Mouse (Mus musculus) midbrain, embryonic 15.5 days (tissue): Measurements from ENCODE around the gene Gstt3. TPM values are rescaled to one million over a fixed set of nuclear protein-coding genes. Genes with fewer than 3 reads are reported as not detected.

Source experiments
- ATAC-seq: fragments of 200-750 bp; cut with Nextera tagmentation; replicated peaks from 2 replicates; pipeline ENCODE4 v1.8.0; 2017; ENCODE audit warnings: moderate TSS enrichment
- H3K27ac ChIP-seq: fragments of 300-500 bp; sonication (generic); 2 replicates; pipeline ENCODE4 v1.5.1; 2015; ENCODE audit warnings: mild to moderate bottlenecking, inconsistent platforms
- H3K27me3 ChIP-seq: fragments of 300-500 bp; sonication (generic); replicated peaks from 2 replicates; pipeline ENCODE4 v1.6.1; 2015; ENCODE audit warnings: inconsistent platforms
- H3K36me3 ChIP-seq: fragments of 300-500 bp; sonication (generic); replicated peaks from 2 replicates; pipeline ENCODE4 v1.6.1; 2015; ENCODE audit warnings: inconsistent platforms
- H3K4me1 ChIP-seq: fragments of 300-500 bp; sonication (generic); 2 replicates; pipeline ENCODE4 v1.6.1; 2015; ENCODE audit warnings: inconsistent platforms
- H3K4me2 ChIP-seq: fragments of 300-500 bp; sonication (generic); 2 replicates; pipeline ENCODE4 v1.6.1; 2015; ENCODE audit warnings: inconsistent platforms, mild to moderate bottlenecking, moderate library complexity
- H3K4me3 ChIP-seq: fragments of 300-500 bp; sonication (generic); 2 replicates; pipeline ENCODE4 v1.5.1; 2015; ENCODE audit warnings: mild to moderate bottlenecking, inconsistent platforms
- H3K9ac ChIP-seq: fragments of 300-500 bp; sonication (generic); 2 replicates; pipeline ENCODE4 v1.6.1; 2015; ENCODE audit warnings: mild to moderate bottlenecking, inconsistent platforms
- H3K9me3 ChIP-seq: fragments of 300-500 bp; sonication (generic); 2 replicates; pipeline ENCODE4 v1.6.1; 2016; ENCODE audit warnings: inconsistent platforms
- WGBS: fragments of 180-500 bp; shearing (Covaris S2); methylation state at CpG from one replicate; pipeline ENCODE4 v1.1.7; 2015; ENCODE audit warnings: mixed read lengths; 5-methylcytosine and 5-hydroxymethylcytosine counted together
- polyA plus RNA-seq: library from polyadenylated mRNA; unstranded; fragments of >200 nt; fragmentation: Nextera tagmentation; extraction: Ambion mirVana; gene quantifications from 2 replicates; pipeline ENCODE4 v1.2.1, GENCODE M21; 2015

Gstt3 gene
- polyA plus RNA-seq, 1 experiment from 2014 or later = 1.6 TPM

DNA sequence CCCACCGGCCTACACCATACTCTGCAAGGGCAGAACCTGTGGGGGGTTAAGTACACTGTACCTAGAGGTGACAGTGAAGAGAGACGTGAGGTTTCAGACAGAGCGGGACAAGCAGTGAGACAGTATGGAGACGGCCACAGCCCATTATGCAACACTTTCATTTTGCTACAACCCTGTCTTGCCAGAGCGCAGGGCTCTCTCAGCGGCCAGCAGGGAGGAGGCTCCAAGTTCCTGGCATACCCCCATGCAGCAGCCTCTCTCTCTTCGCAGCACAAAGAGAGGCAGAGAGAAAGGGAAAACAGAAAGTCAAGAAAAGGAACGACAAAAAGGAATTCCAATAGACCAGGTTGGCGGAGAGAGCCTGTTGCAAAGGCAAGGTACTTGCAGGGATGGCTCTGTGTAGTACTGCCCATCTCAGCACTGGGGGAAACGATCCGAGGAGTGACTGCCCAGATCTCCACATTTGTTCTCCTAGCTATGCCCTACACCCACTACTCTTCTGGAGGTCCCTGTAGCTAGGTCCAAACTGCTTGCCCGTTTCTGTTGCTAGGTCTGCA is 16.5 kb upstream of the Gstt3 start:
- peak overlapping the region; percentile 34 for H3K4me3 ChIP-seq
- H3K4me1 ChIP-seq = peaks cover 17% of the 10 kb centered on the region; the same call in 1 of the 2 replicates
- ATAC-seq = peak; percentile 75
- H3K36me3 ChIP-seq = no peaks in the 10 kb centered on the region
- 2% methylated on average over 12 of the region's 12 CpGs for WGBS
- H3K27ac ChIP-seq = peak overlapping the region; percentile 11; the same call in 1 of the 2 replicates
- H3K4me2 ChIP-seq = peak overlapping the region; percentile 54
- H3K27me3 ChIP-seq = no peaks in the 10 kb centered on the region
- peak overlapping the region; percentile 36 for H3K9ac ChIP-seq
- H3K9me3 ChIP-seq = no peaks in the 10 kb centered on the region

DNA sequence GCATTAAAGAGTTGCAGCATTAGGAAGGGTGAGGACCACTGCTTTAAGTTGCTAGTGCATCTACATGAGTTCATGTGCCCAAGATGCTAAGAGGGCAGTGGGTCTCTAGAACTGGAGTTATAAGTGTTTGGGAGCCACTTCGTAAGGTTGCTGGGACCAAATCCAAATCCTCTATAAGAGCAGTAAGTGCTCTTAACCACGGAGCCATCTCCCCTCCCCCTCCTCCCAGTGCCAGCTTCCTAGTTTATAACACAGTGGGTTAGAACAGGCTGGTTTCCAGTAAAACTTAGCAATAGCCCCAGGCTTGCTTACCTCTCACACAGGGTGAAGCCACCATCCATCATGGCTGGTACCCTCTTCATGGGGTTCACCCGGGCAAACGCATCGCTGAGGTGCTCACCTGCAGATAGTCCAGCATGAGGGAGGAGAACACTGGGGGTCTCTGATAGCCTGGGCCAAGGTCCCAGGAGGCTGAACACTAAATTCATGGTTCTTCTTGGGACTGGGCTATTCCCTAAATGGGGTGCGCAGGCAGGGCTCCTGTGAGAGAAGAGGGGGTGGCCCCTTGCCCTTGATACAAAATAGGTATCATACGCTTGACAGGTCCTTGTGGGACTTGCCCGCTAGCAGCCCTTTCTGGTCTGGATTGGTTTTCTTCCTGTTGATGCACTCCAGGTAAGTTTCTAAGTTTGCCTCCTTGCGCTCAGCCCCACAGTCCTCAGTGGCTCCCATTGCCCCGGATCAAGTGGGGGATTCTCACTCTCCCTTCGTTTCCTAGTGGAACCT is 15.7 kb upstream of the Gstt3 start:
- peaks cover 17% of the 10 kb centered on the region; the same call in 1 of the 2 replicates for H3K4me1 ChIP-seq
- no peaks in the 10 kb centered on the region for H3K9me3 ChIP-seq
- H3K4me3 ChIP-seq = peak overlapping the region; percentile 34
- no peak overlapping the region for H3K27ac ChIP-seq
- H3K36me3 ChIP-seq = no peaks in the 10 kb centered on the region
- no peak overlapping the region for H3K9ac ChIP-seq
- ATAC-seq = no peak
- WGBS = 44% methylated on average over 11 of the region's 11 CpGs
- peak overlapping the region; percentile 54 for H3K4me2 ChIP-seq
- no peaks in the 10 kb centered on the region for H3K27me3 ChIP-seq

DNA sequence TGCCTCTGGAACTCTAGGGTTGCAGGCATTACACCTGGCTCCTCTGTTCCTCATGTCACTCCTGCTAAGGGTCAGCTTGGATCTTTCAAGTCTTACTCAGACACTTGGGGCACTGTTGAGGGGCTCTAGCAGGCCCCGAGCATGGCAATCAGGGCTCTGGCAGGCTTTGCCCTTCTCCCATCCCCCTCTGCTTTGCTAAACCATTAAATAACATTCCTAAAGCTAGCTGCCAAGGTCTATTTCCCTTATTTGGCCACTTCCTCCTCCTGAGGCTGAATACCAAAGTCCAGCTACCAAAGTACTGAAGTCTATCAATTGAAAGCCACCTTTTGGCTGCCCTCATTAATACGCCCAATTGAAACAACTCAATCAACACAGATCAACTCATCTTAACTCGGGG is 13.7 kb upstream of the Gstt3 start:
- no peak overlapping the region for H3K27ac ChIP-seq
- no peak overlapping the region for H3K9ac ChIP-seq
- peaks cover 17% of the 10 kb centered on the region; the same call in 1 of the 2 replicates for H3K4me1 ChIP-seq
- no peak overlapping the region for H3K4me3 ChIP-seq
- no peak for ATAC-seq
- H3K27me3 ChIP-seq = no peaks in the 10 kb centered on the region
- WGBS = 30% methylated on average over 3 of the region's 3 CpGs
- no peaks in the 10 kb centered on the region for H3K36me3 ChIP-seq
- no peaks in the 10 kb centered on the region for H3K9me3 ChIP-seq
- H3K4me2 ChIP-seq = no peak overlapping the region

DNA sequence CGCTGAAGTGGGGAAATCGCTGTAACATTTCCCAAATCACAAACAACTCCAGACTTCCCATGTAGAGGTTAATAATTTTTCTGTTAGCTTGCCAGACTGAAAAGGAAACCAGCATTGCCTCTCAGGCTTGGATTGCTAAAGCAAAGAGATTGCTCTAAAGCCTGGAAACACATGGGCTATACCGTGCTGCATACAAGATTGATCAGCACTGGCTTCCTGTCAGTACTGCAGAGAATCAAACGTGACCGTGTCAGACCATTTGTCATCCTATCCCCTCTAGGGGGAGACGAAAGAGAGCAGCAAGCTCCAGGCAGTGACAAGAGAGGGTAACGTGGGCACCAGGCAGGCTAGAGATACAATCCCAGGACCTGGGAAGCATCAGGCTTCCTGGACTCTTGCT is 9.6 kb upstream of the Gstt3 start:
- H3K4me2 ChIP-seq = no peak overlapping the region
- no peak for ATAC-seq
- no peaks in the 10 kb centered on the region for H3K4me1 ChIP-seq
- no peak overlapping the region for H3K9ac ChIP-seq
- WGBS = 23% methylated on average over 7 of the region's 7 CpGs
- H3K36me3 ChIP-seq = no peaks in the 10 kb centered on the region
- H3K4me3 ChIP-seq = no peak overlapping the region
- no peak overlapping the region for H3K27ac ChIP-seq
- no peaks in the 10 kb centered on the region for H3K9me3 ChIP-seq
- no peaks in the 10 kb centered on the region for H3K27me3 ChIP-seq

DNA sequence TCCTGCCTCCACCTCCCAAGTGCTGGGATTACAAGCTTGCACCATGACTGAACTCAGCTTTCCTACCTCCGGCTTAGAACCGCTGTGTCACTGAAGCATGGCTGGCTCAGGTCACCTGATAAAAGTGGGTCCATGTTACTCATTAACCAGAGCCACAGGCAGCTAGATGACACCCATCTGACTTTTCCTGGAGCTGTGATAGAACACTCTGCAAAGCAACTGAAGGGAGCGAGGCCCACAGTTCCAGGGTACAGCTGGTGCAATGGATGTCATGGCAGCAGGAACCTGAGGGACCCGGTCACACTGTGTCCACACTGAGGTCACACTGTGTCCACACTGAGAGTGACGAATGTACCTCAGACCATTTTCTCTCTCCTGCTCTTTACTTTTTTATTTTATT is 8.6 kb upstream of the Gstt3 start:
- no peaks in the 10 kb centered on the region for H3K36me3 ChIP-seq
- no peak overlapping the region for H3K4me3 ChIP-seq
- H3K4me2 ChIP-seq = no peak overlapping the region
- no peaks in the 10 kb centered on the region for H3K4me1 ChIP-seq
- 90% methylated on average over 5 of the region's 5 CpGs for WGBS
- no peak overlapping the region for H3K27ac ChIP-seq
- no peak overlapping the region for H3K9ac ChIP-seq
- ATAC-seq = no peak
- no peaks in the 10 kb centered on the region for H3K27me3 ChIP-seq
- H3K9me3 ChIP-seq = no peaks in the 10 kb centered on the region

DNA sequence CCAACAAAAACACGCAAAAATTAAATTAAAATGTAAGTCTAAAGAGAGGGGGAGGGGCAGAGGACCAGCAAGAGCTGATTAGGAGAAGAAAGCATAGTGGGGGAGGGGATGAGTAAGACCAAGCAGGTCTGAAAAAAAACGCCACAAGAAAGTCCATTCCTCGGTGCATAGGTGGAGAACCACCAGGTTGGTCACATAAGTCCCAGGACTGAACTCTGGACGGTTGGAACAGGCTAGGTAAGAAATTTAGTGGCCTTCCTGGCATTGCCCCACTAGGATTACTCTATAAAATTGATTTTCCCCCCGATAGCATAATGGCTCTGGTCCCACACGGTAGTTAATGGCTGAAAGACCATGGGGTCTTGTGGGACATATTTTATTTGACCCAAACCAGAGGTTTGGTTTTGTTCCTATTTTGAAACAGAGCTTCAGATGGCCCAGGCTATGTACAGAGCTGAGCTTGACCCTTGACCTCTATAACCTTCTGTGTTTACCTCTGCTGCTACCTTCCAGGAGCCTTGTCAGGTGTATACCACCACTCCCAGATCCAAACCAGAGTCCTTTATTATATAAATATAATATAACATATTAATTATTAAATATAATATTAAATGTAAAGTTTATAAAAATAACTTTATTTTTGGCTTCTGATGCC is 8.0 kb upstream of the Gstt3 start:
- Histone ChIP-seq H3K27me3 (no peaks in the 10 kb centered on the region), H3K4me3 (no peak overlapping the region), H3K36me3 (no peaks in the 10 kb centered on the region), H3K9me3 (no peaks in the 10 kb centered on the region), H3K4me1 (no peaks in the 10 kb centered on the region), H3K4me2 (no peak overlapping the region), H3K9ac (no peak overlapping the region), H3K27ac (no peak overlapping the region)
- ATAC-seq = no peak
- 81% methylated on average over 6 of the region's 6 CpGs for WGBS

DNA sequence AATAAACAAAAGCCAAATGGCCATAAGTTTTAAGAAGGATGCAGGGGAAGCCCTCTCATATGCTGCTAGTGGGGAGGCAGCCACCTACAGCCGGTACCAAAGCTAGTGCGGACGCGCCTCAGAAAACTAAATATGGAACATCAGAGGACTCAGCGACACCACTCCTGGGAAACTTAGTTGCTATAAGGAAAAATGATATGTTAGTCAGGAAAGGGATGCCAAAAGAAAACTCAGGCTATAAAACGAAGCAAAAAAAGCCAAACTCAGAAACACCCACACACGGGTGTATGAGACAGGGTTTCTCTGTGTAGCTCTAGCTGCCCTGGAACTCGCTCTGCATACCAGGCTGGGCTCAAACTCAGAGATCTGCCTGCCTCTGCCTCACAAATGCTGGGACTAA is 7.1 kb upstream of the Gstt3 start:
- ATAC-seq = no peak
- H3K36me3 ChIP-seq = no peaks in the 10 kb centered on the region
- no peaks in the 10 kb centered on the region for H3K9me3 ChIP-seq
- no peak overlapping the region for H3K4me2 ChIP-seq
- no peak overlapping the region for H3K27ac ChIP-seq
- no peaks in the 10 kb centered on the region for H3K27me3 ChIP-seq
- 95% methylated on average over 8 of the region's 8 CpGs for WGBS
- no peak overlapping the region for H3K9ac ChIP-seq
- H3K4me1 ChIP-seq = no peaks in the 10 kb centered on the region
- no peak overlapping the region for H3K4me3 ChIP-seq

DNA sequence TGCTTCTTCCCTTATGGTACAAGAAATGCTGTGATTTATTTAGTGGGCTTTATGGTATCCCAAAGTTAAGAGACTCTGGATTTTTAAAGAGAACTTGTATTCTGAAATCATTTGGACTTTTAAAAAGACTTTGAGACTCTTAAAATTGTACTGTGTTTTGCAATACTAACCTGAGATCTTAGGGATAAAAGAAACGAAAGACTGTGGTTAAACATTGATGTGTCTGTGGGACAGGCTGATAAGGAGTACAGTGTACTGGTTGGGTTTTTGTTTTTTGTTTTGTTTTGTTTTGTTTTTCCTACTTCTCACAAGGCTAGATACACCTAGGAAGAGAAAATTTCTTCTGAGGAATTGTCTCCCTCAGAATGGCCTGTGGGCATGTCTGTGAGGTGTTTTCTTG is 4.2 kb upstream of the Gstt3 start:
- Histone ChIP-seq H3K27me3 (peaks cover 18% of the 10 kb centered on the region), H3K9ac (no peak overlapping the region)
- no peak for ATAC-seq

DNA sequence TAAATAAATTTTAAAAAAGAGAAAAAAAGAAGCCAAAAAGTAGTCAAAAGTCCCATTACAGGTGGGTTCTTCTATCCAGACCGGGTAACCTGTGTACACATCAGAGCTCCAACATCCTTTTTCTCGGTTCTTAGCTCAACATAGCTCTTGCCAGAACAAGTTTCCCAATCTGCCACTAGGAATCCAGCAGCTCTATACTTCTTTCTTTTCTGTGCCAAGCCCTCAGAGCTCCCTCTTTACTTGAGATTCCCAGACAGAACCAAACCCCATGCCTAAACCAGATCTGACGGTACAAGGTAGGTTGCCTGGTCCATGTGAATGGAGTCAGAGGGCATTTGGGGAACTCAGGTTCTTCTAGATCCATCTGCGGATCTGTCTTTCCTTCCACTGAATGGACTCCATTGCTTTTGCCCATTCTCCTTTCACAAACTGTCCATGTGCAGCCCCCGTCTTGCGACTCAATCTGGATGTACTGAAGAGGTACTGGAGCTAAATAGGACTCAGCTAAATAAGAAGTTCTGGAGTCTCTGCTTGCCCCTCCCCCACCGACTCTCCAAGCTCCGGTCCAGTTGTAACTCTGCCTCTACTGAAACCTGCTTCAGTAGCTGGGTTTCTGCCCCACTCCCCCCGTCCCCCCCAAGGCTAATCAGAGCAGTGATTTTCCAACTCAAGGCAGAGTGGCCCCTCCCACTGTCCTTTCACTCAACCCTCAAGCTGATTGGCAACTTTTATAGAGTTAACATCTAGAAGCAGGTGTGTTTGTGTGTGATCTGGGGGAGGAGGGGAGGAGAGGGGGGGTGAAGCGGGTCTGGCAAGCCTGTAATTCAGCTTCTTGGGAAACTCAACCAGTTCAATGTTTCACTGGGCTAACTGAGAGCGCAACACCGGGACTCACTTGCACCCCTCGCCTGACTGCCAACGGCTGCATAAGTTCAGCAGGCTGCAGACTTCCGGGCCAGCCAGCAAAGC is 1.7 kb downstream of the Gstt3 start:
- Histone ChIP-seq H3K4me3 (no peak overlapping the region), H3K27me3 (peaks cover 34% of the 10 kb centered on the region), H3K9ac (no peak overlapping the region), H3K4me1 (peaks cover 11% of the 10 kb centered on the region), H3K4me2 (no peak overlapping the region), H3K9me3 (no peaks in the 10 kb centered on the region), H3K27ac (no peak overlapping the region), H3K36me3 (no peaks in the 10 kb centered on the region)
- 44% methylated on average over 15 of the region's 15 CpGs for WGBS
- ATAC-seq = no peak

More for the DNA sequence above, 4.2 kb upstream of the Gstt3 start:
- Histone ChIP-seq H3K36me3 (no peaks in the 10 kb centered on the region), H3K27ac (no peak overlapping the region), H3K4me1 (peaks cover 9% of the 10 kb centered on the region), H3K4me3 (no peak overlapping the region), H3K4me2 (no peak overlapping the region), H3K9me3 (no peaks in the 10 kb centered on the region)
- 70% methylated on average over 1 of the region's 1 CpGs for WGBS

DNA sequence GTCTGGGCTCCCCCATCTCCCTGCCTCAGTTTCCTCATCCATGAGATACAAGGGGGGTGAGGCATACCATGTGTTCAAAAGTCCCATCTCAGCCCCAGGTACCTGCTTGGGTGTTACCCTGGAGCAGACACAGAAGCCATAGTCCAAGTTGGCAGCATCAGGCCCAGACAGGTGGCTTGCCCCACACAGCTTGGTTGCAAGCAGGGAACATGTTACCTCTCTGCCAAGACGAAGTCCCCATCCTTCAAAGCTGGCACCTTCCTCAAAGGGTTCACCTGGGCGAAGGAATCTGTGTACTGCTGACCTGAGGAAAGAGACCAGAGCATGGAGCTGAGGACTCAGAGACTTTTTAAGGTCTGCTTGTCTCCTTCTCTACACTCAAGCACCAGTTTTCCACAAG is 3.3 kb downstream of the Gstt3 start:
- Histone ChIP-seq H3K4me2 (no peak overlapping the region), H3K36me3 (no peaks in the 10 kb centered on the region), H3K4me1 (peaks cover 12% of the 10 kb centered on the region), H3K9me3 (no peaks in the 10 kb centered on the region), H3K27ac (no peak overlapping the region), H3K27me3 (peaks cover 34% of the 10 kb centered on the region), H3K9ac (no peak overlapping the region), H3K4me3 (no peak overlapping the region)
- ATAC-seq = no peak
- WGBS = 76% methylated on average over 2 of the region's 2 CpGs

DNA sequence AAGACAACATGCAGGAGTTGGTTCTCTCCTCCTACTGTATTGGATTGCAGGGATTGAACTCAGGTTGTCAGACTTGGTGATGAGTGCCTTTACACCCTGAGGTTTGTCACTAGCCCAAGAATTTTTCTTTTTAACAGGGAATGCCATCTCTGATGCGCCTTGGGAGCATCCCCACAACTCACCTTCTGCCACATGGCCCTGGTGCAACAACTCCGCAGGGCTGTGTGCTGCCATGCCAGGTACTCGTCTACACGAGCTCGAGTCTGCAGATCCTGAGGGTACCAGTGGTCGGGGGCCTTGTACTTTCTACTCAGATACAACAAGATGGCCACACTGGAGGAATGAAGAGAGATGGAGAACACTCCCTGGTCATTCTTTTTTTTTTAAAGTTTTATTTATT is 4.7 kb downstream of the Gstt3 start:
- 91% methylated on average over 6 of the region's 6 CpGs for WGBS
- no peak for ATAC-seq
- H3K27me3 ChIP-seq = peaks cover 28% of the 10 kb centered on the region

DNA sequence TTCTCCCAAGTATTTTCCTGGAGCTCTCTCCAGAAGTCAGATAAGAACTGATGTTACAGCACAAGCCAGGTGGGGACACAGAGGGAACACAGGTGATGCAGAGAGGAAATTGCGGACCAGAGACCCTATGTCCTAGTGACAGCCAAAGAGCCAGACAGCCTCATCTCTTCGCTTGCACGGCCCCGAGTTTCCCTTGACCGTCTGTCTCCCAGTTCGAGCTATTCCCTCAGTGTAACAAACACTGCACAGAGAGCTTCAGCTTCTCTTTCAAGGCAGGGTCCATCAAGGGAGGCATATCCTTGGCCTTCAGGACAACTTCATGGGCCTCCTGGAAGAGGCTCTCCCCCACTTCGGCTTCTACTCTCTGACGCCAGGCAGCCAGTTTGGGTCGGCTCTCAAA is 6.6 kb downstream of the Gstt3 start:
- no peaks in the 10 kb centered on the region for H3K36me3 ChIP-seq
- no peak overlapping the region for H3K9ac ChIP-seq
- H3K9me3 ChIP-seq = no peaks in the 10 kb centered on the region
- H3K27me3 ChIP-seq = peaks cover 8% of the 10 kb centered on the region
- WGBS = 92% methylated on average over 9 of the region's 9 CpGs
- peaks cover 8% of the 10 kb centered on the region for H3K4me1 ChIP-seq
- H3K4me2 ChIP-seq = no peak overlapping the region
- ATAC-seq = no peak
- no peak overlapping the region for H3K27ac ChIP-seq
- H3K4me3 ChIP-seq = no peak overlapping the region

More for the DNA sequence above, 4.7 kb downstream of the Gstt3 start:
- H3K4me2 ChIP-seq = no peak overlapping the region
- H3K27ac ChIP-seq = no peak overlapping the region
- peaks cover 19% of the 10 kb centered on the region for H3K4me1 ChIP-seq
- H3K4me3 ChIP-seq = no peak overlapping the region
- H3K9me3 ChIP-seq = no peaks in the 10 kb centered on the region
- no peaks in the 10 kb centered on the region for H3K36me3 ChIP-seq
- H3K9ac ChIP-seq = no peak overlapping the region
